Mouse (Mus musculus) limb, embryonic 11.5 days (tissue): ENCODE data around the gene Dusp28. TPM values are rescaled to one million over a fixed set of nuclear protein-coding genes. Genes with fewer than 3 reads are reported as not detected.

Source experiments
- ATAC-seq: fragments of 200-750 bp; cut with Nextera tagmentation; 2 replicates; pipeline ENCODE4 v1.8.0; 2017; ENCODE audit warnings: low read depth; ENCODE audit not compliant: insufficient number of reproducible peaks, low FRiP score, low TSS enrichment
- DNase-seq: peaks from one replicate; pipeline ENCODE4 v3.0.0-alpha.2; 2015; ENCODE audit warnings: low spot score
- H3K27ac ChIP-seq: fragments of 300-500 bp; sonication (generic); replicated peaks from 2 replicates; pipeline ENCODE4 v1.5.1; 2014; ENCODE audit warnings: low read depth, mild to moderate bottlenecking, low read length
- H3K27me3 ChIP-seq: fragments of 300-500 bp; sonication (generic); 2 replicates; pipeline ENCODE4 v1.6.1; 2014; ENCODE audit warnings: mild to moderate bottlenecking, low read length, mixed read lengths; ENCODE audit not compliant: control insufficient read depth, insufficient read depth
- H3K36me3 ChIP-seq: fragments of 300-500 bp; sonication (generic); 2 replicates; pipeline ENCODE4 v1.6.1; 2014; ENCODE audit warnings: mild to moderate bottlenecking, low read length, moderate library complexity, mixed read lengths; ENCODE audit not compliant: control insufficient read depth, insufficient read depth
- H3K4me1 ChIP-seq: fragments of 300-500 bp; sonication (generic); 2 replicates; pipeline ENCODE4 v1.6.1; 2014; ENCODE audit warnings: low read length, mixed read lengths; ENCODE audit not compliant: control insufficient read depth, insufficient read depth
- H3K4me2 ChIP-seq: fragments of 300-500 bp; sonication (generic); 2 replicates; pipeline ENCODE4 v1.6.1; 2014; ENCODE audit warnings: low read depth, mild to moderate bottlenecking, moderate library complexity; ENCODE audit not compliant: severe bottlenecking
- H3K4me3 ChIP-seq: fragments of 300-500 bp; sonication (generic); 2 replicates; pipeline ENCODE4 v1.5.1; 2014; ENCODE audit warnings: low read depth, low read length
- H3K9ac ChIP-seq: fragments of 300-500 bp; sonication (generic); 2 replicates; pipeline ENCODE4 v1.6.1; 2014; ENCODE audit warnings: mild to moderate bottlenecking, low read length
- H3K9me3 ChIP-seq: fragments of 300-500 bp; sonication (generic); 2 replicates; pipeline ENCODE4 v1.6.1; 2016; ENCODE audit warnings: low read length; ENCODE audit not compliant: control insufficient read depth
- WGBS: fragments of 180-500 bp; shearing (Covaris S2); extraction: QIAGEN DNeasy Blood & Tissue Kit; methylation state at CpG from one replicate; pipeline ENCODE4 v1.1.7; 2014; 5-methylcytosine and 5-hydroxymethylcytosine counted together
- polyA plus RNA-seq: library from polyadenylated mRNA; unstranded; fragments of >200 nt; fragmentation: Nextera tagmentation; extraction: Ambion mirVana; gene quantifications from 2 replicates; pipeline ENCODE4 v1.2.1, GENCODE M21; 2014

The Dusp28 gene
- polyA plus RNA-seq, 1 experiment from 2014 or later = 7.9 TPM

- no peak overlapping the region for H3K4me2 ChIP-seq
- peaks cover 10% of the 10 kb centered on the region for H3K4me1 ChIP-seq
- no peak overlapping the region for H3K9ac ChIP-seq
- no peak for ATAC-seq
- 90% methylated on average over 3 of the region's 3 CpGs for WGBS
- H3K27ac ChIP-seq = no peak overlapping the region
- peaks cover 8% of the 10 kb centered on the region; the same call in 1 of the 2 replicates for H3K36me3 ChIP-seq
- H3K4me3 ChIP-seq = no peak overlapping the region
- no peaks in the 10 kb centered on the region for H3K27me3 ChIP-seq
- H3K9me3 ChIP-seq = no peaks in the 10 kb centered on the region
- no peak for DNase-seq
These were observed 29.7 kb downstream of the Dusp28 start for GRCm38 (mm10) chr1:92936467-92936866.

GRCm38 (mm10) chr1:92937797-92938196 lies 31.0 kb downstream of the Dusp28 start:
- no peaks in the 10 kb centered on the region for H3K9me3 ChIP-seq
- no peak overlapping the region for H3K27ac ChIP-seq
- no peaks in the 10 kb centered on the region for H3K27me3 ChIP-seq
- no peak overlapping the region for H3K4me3 ChIP-seq
- no peak for ATAC-seq
- peaks cover 10% of the 10 kb centered on the region for H3K4me1 ChIP-seq
- H3K9ac ChIP-seq = no peak overlapping the region
- H3K4me2 ChIP-seq = no peak overlapping the region
- no peak for DNase-seq
- H3K36me3 ChIP-seq = peaks cover 8% of the 10 kb centered on the region; the same call in 1 of the 2 replicates
- WGBS = 87% methylated on average over 3 of the region's 3 CpGs

GRCm38 (mm10) chr1:92939746-92940145 lies 33.0 kb downstream of the Dusp28 start:
- ATAC-seq (no peak), DNase-seq (no peak)
- no peak overlapping the region for H3K27ac ChIP-seq
- H3K27me3 ChIP-seq = no peaks in the 10 kb centered on the region
- H3K9ac ChIP-seq = no peak overlapping the region
- peaks cover 8% of the 10 kb centered on the region; the same call in 1 of the 2 replicates for H3K36me3 ChIP-seq
- no peak overlapping the region for H3K4me3 ChIP-seq
- peaks cover 7% of the 10 kb centered on the region; the same call in 1 of the 2 replicates for H3K4me1 ChIP-seq
- H3K9me3 ChIP-seq = no peaks in the 10 kb centered on the region
- WGBS = 95% methylated on average over 4 of the region's 4 CpGs
- H3K4me2 ChIP-seq = no peak overlapping the region

GRCm38 (mm10) chr1:92943219-92943989 lies 36.6 kb downstream of the Dusp28 start:
- Histone ChIP-seq H3K4me2 (no peak overlapping the region), H3K4me3 (no peak overlapping the region), H3K9ac (no peak overlapping the region), H3K27ac (no peak overlapping the region), H3K36me3 (peaks cover 12% of the 10 kb centered on the region; the same call in 1 of the 2 replicates), H3K27me3 (no peaks in the 10 kb centered on the region), H3K9me3 (no peaks in the 10 kb centered on the region), H3K4me1 (no peaks in the 10 kb centered on the region)
- DNase-seq = no peak
- 93% methylated on average over 19 of the region's 19 CpGs for WGBS
- ATAC-seq = no peak

GRCm38 (mm10) chr1:92947966-92948365 lies 41.2 kb downstream of the Dusp28 start:
- Histone ChIP-seq H3K9me3 (no peaks in the 10 kb centered on the region), H3K27me3 (no peaks in the 10 kb centered on the region), H3K9ac (no peak overlapping the region), H3K4me3 (no peak overlapping the region), H3K27ac (no peak overlapping the region), H3K4me2 (no peak overlapping the region), H3K36me3 (peaks cover 4% of the 10 kb centered on the region; the same call in 1 of the 2 replicates), H3K4me1 (no peaks in the 10 kb centered on the region)
- ATAC-seq = no peak
- 96% methylated on average over 3 of the region's 3 CpGs for WGBS
- DNase-seq = no peak

- DNase-seq (peak; percentile 38), ATAC-seq (no peak)
- no peak overlapping the region for H3K9ac ChIP-seq
These were observed 42.6 kb downstream of the Dusp28 start for GRCm38 (mm10) chr1:92949426-92949825.

GRCm38 (mm10) chr1:92950607-92951006 lies 43.8 kb downstream of the Dusp28 start, which contains the start of gene Gpr35:
Gene Gpr35, plus strand, starts transcription at chr1:92950865.
- no peak for DNase-seq
- Histone ChIP-seq H3K27ac (no peak within 1 kb of the TSS), H3K4me3 (no peak within 1 kb of the TSS), H3K9me3 (no peaks in the 10 kb centered on the region), H3K27me3 (no peaks in the 10 kb centered on the region), H3K4me1 (no peaks in the 10 kb centered on the region), H3K9ac (0 out of 2 replicates have a peak within 1 kb of the TSS, but pooled peaks have one; percentile 19), H3K4me2 (no peak within 1 kb of the TSS), H3K36me3 (0 out of 2 replicates have a peak, but pooled peaks cover 2% of the 10 kb centered on the region)
- WGBS = 77% methylated on average over 5 of the region's 5 CpGs
- no peak for ATAC-seq

More at GRCm38 (mm10) chr1:92949426-92949825, 42.6 kb downstream of the Dusp28 start:
- Histone ChIP-seq H3K27me3 (no peaks in the 10 kb centered on the region), H3K4me2 (no peak overlapping the region), H3K4me1 (no peaks in the 10 kb centered on the region), H3K4me3 (no peak overlapping the region), H3K27ac (no peak overlapping the region), H3K9me3 (no peaks in the 10 kb centered on the region), H3K36me3 (0 out of 2 replicates have a peak, but pooled peaks cover 4% of the 10 kb centered on the region)
- WGBS = 58% methylated on average over 6 of the region's 6 CpGs

- no peak overlapping the region for H3K9ac ChIP-seq
- no peaks in the 10 kb centered on the region for H3K9me3 ChIP-seq
- ATAC-seq (no peak), DNase-seq (no peak)
- no peak overlapping the region for H3K27ac ChIP-seq
- H3K36me3 ChIP-seq = no peaks in the 10 kb centered on the region
- H3K4me1 ChIP-seq = no peaks in the 10 kb centered on the region
- no peak overlapping the region for H3K4me2 ChIP-seq
- 73% methylated on average over 2 of the region's 2 CpGs for WGBS
- no peaks in the 10 kb centered on the region for H3K27me3 ChIP-seq
- H3K4me3 ChIP-seq = no peak overlapping the region
These were observed 46.9 kb downstream of the Dusp28 start for GRCm38 (mm10) chr1:92953641-92954040.
